Mouse (Mus musculus) spleen, adult 12 weeks (tissue): ENCODE data around the gene Dcaf17.

Source experiments
- DNase-seq: peaks from one replicate; pipeline ENCODE4 v3.0.0; 2022; ENCODE audit warnings: low spot score

Gene Dcaf17

DNA sequence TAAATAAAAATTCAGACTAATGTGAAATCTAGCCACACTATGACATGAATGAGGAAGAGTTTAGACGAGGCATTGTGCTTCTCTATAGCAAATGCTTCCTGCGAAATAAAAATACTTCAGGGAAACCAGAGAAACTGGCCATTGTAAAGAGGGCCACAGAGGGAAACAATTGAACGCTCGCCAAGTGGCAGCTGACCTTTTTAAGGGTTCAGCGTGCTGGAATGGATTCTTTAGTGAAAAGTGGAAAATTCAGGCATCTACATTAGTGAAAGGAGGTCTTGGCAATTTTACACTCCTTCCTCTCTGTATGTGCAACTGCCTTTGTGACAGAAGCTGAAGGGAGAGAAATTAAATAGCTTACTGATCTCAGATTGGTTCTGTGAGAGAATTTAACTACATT lies 66.3 kb downstream of the Dcaf17 start:
- no peak for DNase-seq

DNA sequence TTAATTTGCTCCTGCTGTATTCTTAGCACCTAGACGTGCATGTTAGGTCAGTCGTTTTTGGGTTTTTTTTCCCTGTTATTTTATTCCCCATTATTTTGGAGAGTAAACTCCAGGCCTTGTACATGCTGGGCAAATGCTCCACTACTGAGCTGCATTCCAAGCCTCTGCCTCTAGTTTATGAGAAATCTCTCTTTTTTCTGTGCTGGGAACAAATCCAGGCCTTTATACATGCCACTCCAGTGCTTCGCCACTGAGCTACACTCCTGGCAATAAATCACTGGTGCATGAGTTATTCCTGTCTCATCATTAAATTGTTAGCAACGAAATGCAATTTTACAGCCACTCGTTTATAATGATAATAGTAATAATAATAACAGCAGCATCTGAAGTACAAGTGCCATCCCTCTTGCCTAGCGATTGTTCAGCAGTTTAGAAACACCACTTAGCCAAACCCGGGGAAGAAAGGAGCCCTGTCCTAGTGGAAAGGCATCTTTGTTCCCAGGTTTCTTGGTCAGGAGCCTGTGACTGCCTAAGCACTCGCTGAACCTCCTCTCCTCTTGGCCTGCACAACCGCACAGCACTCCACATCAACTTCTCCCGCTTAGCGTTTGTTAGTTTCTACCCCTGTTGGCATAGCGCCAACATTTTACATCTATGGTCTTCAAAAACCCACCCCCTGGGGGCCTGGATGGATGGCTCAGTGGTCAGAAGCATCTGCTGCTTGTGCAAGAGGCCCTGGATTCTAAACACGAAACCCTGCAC lies 67.3 kb downstream of the Dcaf17 start:
- DNase-seq = no peak

DNA sequence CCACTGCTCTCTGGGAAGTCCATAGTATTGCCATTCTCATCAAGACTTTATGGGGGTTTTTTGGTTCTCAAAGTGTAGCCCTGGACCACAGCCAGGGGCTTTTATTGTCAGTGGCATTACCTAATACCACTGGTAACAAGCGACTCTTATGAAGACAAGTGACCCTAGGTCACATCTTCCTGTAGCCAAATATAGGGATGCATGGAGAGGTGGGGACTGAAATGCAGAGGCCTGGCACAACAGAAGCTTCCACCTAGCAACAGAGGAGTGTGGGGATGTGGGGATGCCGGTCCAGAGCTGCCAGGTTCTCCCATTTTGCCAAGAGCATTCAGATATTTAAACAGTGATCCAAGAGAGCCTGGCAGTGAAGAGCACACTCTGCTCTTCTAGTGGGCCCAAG lies 68.5 kb downstream of the Dcaf17 start:
- DNase-seq = no peak

- no peak for DNase-seq
These were observed 72.8 kb downstream of the Dcaf17 start for GRCm38 (mm10) chr2:71127779-71128534.

GRCm38 (mm10) chr2:71130366-71130765 lies 75.2 kb downstream of the Dcaf17 start:
- DNase-seq = no peak

GRCm38 (mm10) chr2:71131866-71132496 lies 76.9 kb downstream of the Dcaf17 start:
- no peak for DNase-seq

- no peak for DNase-seq
These were observed 78.9 kb downstream of the Dcaf17 start for GRCm38 (mm10) chr2:71134041-71134505.

GRCm38 (mm10) chr2:71134836-71135235 lies 79.7 kb downstream of the Dcaf17 start:
- no peak for DNase-seq

- DNase-seq = no peak
These were observed 85.5 kb downstream of the Dcaf17 start for GRCm38 (mm10) chr2:71140622-71141021.

- DNase-seq = no peak
These were observed 87.3 kb downstream of the Dcaf17 start for GRCm38 (mm10) chr2:71142410-71142809.

- no peak for DNase-seq
These were observed 90.7 kb downstream of the Dcaf17 start for GRCm38 (mm10) chr2:71145853-71146252.

DNA sequence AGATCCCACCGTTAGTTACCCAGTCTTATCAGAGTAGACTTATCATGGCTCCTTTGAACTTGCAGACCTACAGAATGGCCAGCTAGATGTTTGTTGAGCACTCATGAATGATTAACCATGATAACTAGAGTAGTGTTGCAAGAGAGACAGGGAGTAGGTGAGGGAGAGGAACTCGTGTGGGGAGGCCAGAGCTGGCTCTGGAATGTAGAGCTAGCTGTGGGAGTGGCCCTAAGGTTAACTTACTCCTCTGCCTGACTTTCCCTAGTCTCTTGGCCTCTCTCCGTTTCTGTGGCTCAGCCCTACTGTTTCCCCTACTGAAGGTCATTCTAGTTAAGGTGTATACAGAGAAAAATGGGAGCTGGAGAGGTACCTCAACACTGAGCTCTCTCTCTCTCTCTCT lies 91.1 kb downstream of the Dcaf17 start:
- DNase-seq = no peak

- DNase-seq = no peak
These were observed 92.7 kb downstream of the Dcaf17 start for GRCm38 (mm10) chr2:71147816-71148215.
